Mouse (Mus musculus) ES-Bruce4 (cell line): ENCODE results near the gene Ctnnb1. TPM values are rescaled to one million over a fixed set of nuclear protein-coding genes. Genes with fewer than 3 reads are reported as not detected.

Experiments used
- H3K27ac ChIP-seq: 2 replicates; pipeline ENCODE4 v1.5.1; 2012; ENCODE audit warnings: low read length, inconsistent platforms; ENCODE audit not compliant: insufficient read depth
- H3K27me3 ChIP-seq: 2 replicates; pipeline ENCODE4 v1.6.1; 2012; ENCODE audit warnings: mild to moderate bottlenecking, low read length, inconsistent platforms; ENCODE audit not compliant: control insufficient read depth, poor library complexity, insufficient read depth, severe bottlenecking
- H3K36me3 ChIP-seq: 2 replicates; pipeline ENCODE4 v1.6.1; 2012; ENCODE audit warnings: inconsistent platforms, mild to moderate bottlenecking, low read length, moderate library complexity; ENCODE audit not compliant: control insufficient read depth, poor library complexity, insufficient read depth, severe bottlenecking
- H3K4me1 ChIP-seq: one replicate; pipeline ENCODE4 v1.8.1; 2011; ENCODE audit warnings: low read length; ENCODE audit not compliant: control insufficient read depth, insufficient read depth
- H3K4me3 ChIP-seq: 2 replicates; pipeline ENCODE4 v1.5.1; 2011; ENCODE audit warnings: low read depth, mild to moderate bottlenecking, low read length
- H3K9ac ChIP-seq: 2 replicates; pipeline ENCODE4 v1.6.1; 2012; ENCODE audit warnings: low read depth, mild to moderate bottlenecking, inconsistent platforms; ENCODE audit not compliant: poor library complexity, severe bottlenecking
- H3K9me3 ChIP-seq: replicated peaks from 2 replicates; pipeline ENCODE4 v1.6.1; 2012; ENCODE audit warnings: mild to moderate bottlenecking, low read length, inconsistent platforms; ENCODE audit not compliant: control insufficient read depth, poor library complexity, insufficient read depth, severe bottlenecking
- CTCF ChIP-seq: IDR thresholded peaks from one replicate; pipeline ENCODE4 v1.8.1; 2011; ENCODE audit warnings: low read depth, low read length
- EP300 ChIP-seq: IDR thresholded peaks from 2 replicates; pipeline ENCODE4 v1.6.1; 2011; ENCODE audit warnings: low read depth, low read length; ENCODE audit not compliant: insufficient read depth
- POLR2A ChIP-seq: IDR thresholded peaks from one replicate; pipeline ENCODE4 v1.8.1; 2011; ENCODE audit warnings: low read length; ENCODE audit not compliant: insufficient read depth
- polyA plus RNA-seq: library from polyadenylated mRNA; stranded (reverse); fragments of >200 nt; gene quantifications from 2 replicates; pipeline ENCODE4 v1.2.4, GENCODE M21; 2011; ENCODE audit warnings: low read depth; ENCODE audit not compliant: missing spikeins, insufficient read depth, insufficient read length

Gene Ctnnb1
- polyA plus RNA-seq, 1 experiment: 830 TPM

DNA sequence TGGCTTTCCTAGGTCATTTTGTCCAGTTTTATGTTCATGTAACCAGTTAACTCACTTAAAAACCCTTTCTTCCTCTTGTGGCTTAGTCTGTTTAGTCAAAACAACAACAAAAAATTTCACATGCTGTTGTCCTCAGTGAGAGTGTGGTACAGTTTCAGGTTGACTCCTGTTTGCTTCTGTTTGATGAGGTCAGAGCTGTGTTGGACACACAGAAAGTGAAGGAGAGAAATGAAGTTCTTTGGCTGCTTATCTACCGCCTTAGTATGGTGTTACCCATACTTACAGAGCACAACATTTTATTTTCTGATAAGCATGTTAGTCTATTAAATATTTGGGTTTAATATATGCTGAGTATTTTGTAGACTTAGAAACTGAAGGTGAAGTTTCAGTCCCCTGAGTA, 14.7 kb downstream of the Ctnnb1 start:
- Histone ChIP-seq H3K4me1 (peaks cover 1% of the 10 kb centered on the region), H3K9me3 (no peaks in the 10 kb centered on the region)
- no peak for TF ChIP-seq POLR2A
- TF ChIP-seq EP300: no peak
- no peak for TF ChIP-seq CTCF

GRCm38 (mm10) chr9:120944211-120944610, 15.2 kb downstream of the Ctnnb1 start:
- no peak overlapping the region for H3K9ac ChIP-seq
- H3K9me3 ChIP-seq: no peaks in the 10 kb centered on the region
- H3K36me3 ChIP-seq: peaks cover 2% of the 10 kb centered on the region; the same call in 1 of the 2 replicates
- H3K27me3 ChIP-seq: no peaks in the 10 kb centered on the region
- peaks cover 1% of the 10 kb centered on the region for H3K4me1 ChIP-seq
- no peak overlapping the region for H3K4me3 ChIP-seq
- no peak overlapping the region for H3K27ac ChIP-seq
- TF ChIP-seq POLR2A: no peak
- no peak for TF ChIP-seq CTCF
- TF ChIP-seq EP300: no peak

More for the DNA sequence above, 14.7 kb downstream of the Ctnnb1 start:
- Histone ChIP-seq H3K36me3 (peaks cover 2% of the 10 kb centered on the region; the same call in 1 of the 2 replicates), H3K27me3 (no peaks in the 10 kb centered on the region), H3K9ac (no peak overlapping the region), H3K4me3 (no peak overlapping the region), H3K27ac (no peak overlapping the region)

DNA sequence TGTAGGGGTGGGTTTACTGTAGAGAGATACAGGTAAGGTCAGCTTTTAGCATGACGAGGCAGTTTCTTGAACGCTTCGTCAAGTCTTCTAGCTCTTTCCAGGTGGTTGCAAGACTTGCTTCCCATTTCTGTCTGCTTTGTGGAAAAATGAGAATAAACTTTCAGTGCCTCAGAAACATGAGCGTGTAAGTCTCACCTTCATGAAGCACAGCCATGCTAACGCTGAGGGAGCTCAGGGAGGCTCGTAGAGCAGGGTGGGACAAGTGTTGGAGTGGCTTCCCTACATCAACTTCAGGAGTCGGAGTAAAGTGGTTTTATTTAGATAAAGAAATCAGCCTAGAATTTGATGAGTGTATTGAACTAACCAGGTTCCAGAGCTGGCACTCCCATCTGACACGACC, 17.1 kb downstream of the Ctnnb1 start:
- TF ChIP-seq EP300: no peak
- TF ChIP-seq POLR2A: no peak
- TF ChIP-seq CTCF: no peak
- H3K9me3 ChIP-seq: no peaks in the 10 kb centered on the region
- no peaks in the 10 kb centered on the region for H3K27me3 ChIP-seq
- no peaks in the 10 kb centered on the region for H3K4me1 ChIP-seq
- no peak overlapping the region for H3K27ac ChIP-seq
- no peak overlapping the region for H3K4me3 ChIP-seq
- no peak overlapping the region for H3K9ac ChIP-seq
- peaks cover 7% of the 10 kb centered on the region for H3K36me3 ChIP-seq

GRCm38 (mm10) chr9:120948832-120949231, 19.8 kb downstream of the Ctnnb1 start:
- no peaks in the 10 kb centered on the region for H3K27me3 ChIP-seq
- H3K27ac ChIP-seq: no peak overlapping the region
- H3K9ac ChIP-seq: no peak overlapping the region
- H3K36me3 ChIP-seq: peaks cover 34% of the 10 kb centered on the region
- no peak overlapping the region for H3K4me3 ChIP-seq
- TF ChIP-seq CTCF: no peak
- no peak for TF ChIP-seq POLR2A
- TF ChIP-seq EP300: no peak
- H3K9me3 ChIP-seq: no peaks in the 10 kb centered on the region
- H3K4me1 ChIP-seq: no peaks in the 10 kb centered on the region

GRCm38 (mm10) chr9:120950761-120951160, 21.7 kb downstream of the Ctnnb1 start:
- Histone ChIP-seq H3K27ac (no peak overlapping the region), H3K4me3 (no peak overlapping the region), H3K9me3 (no peaks in the 10 kb centered on the region), H3K36me3 (peaks cover 53% of the 10 kb centered on the region), H3K9ac (no peak overlapping the region), H3K27me3 (no peaks in the 10 kb centered on the region), H3K4me1 (no peaks in the 10 kb centered on the region)
- TF ChIP-seq EP300 (no peak), POLR2A (no peak), CTCF (no peak)

DNA sequence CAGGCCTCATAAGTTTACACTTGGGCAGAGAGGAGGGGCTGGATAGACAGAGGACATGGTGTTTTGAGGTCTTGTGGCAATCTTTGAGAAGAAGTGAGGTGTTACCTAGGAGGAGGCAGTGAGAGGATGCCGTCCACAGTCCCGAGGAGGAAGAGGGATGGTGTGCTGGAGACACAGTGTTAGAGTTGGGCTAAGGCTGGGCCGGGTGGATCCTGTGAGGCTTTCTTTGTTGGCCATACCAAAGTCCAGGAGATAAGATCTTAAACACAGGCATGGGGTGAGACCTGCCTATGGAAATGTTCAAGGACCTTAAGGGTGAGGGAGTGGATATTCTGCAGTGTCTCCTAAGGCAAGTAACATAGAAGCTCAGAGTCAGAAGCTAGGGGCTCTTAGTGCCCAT, 22.9 kb downstream of the Ctnnb1 start:
- no peak overlapping the region for H3K27ac ChIP-seq
- H3K9ac ChIP-seq: no peak overlapping the region
- H3K36me3 ChIP-seq: peaks cover 65% of the 10 kb centered on the region
- no peaks in the 10 kb centered on the region for H3K4me1 ChIP-seq
- no peak overlapping the region for H3K4me3 ChIP-seq
- no peak for TF ChIP-seq CTCF
- TF ChIP-seq POLR2A: no peak
- TF ChIP-seq EP300: no peak
- H3K27me3 ChIP-seq: no peaks in the 10 kb centered on the region
- H3K9me3 ChIP-seq: no peaks in the 10 kb centered on the region
